Mouse (Mus musculus) heart, embryonic 16.5 days (tissue): ENCODE measurements around the gene Atg9a. TPM values are rescaled to one million over a fixed set of nuclear protein-coding genes. Genes with fewer than 3 reads are reported as not detected.
A peak's percentile ranks its signal among the peaks of the same experiment; 100 is the strongest.

ENCODE experiments used
- ATAC-seq: fragments of 200-750 bp; cut with Nextera tagmentation; replicated peaks from 2 replicates; pipeline ENCODE4 v1.8.0; 2017; ENCODE audit warnings: moderate number of reproducible peaks; ENCODE audit not compliant: insufficient read depth, low FRiP score; ENCODE audit errors: extremely low read depth
- H3K27ac ChIP-seq: fragments of 300-500 bp; sonication (generic); 2 replicates; pipeline ENCODE4 v1.5.1; 2014; ENCODE audit warnings: mild to moderate bottlenecking, low read length, control low read depth, moderate library complexity
- H3K27me3 ChIP-seq: fragments of 300-500 bp; sonication (generic); 2 replicates; pipeline ENCODE4 v1.6.1; 2014; ENCODE audit warnings: low read length, mixed read lengths; ENCODE audit not compliant: control insufficient read depth, insufficient read depth
- H3K36me3 ChIP-seq: fragments of 300-500 bp; sonication (generic); 2 replicates; pipeline ENCODE4 v1.6.1; 2014; ENCODE audit not compliant: control insufficient read depth, insufficient read depth
- H3K4me1 ChIP-seq: fragments of 300-500 bp; sonication (generic); 2 replicates; pipeline ENCODE4 v1.6.1; 2014; ENCODE audit warnings: low read length, mixed read lengths; ENCODE audit not compliant: control insufficient read depth, insufficient read depth
- H3K4me2 ChIP-seq: fragments of 300-500 bp; sonication (generic); 2 replicates; pipeline ENCODE4 v1.6.1; 2014; ENCODE audit warnings: low read depth, mild to moderate bottlenecking, control low read depth, low read length
- H3K4me3 ChIP-seq: fragments of 300-500 bp; sonication (generic); 2 replicates; pipeline ENCODE4 v1.5.1; 2014; ENCODE audit warnings: mild to moderate bottlenecking, control low read depth, low read length
- H3K9ac ChIP-seq: fragments of 300-500 bp; sonication (generic); 2 replicates; pipeline ENCODE4 v1.6.1; 2014; ENCODE audit warnings: low read length, control low read depth
- H3K9me3 ChIP-seq: fragments of 300-500 bp; sonication (generic); replicated peaks from 2 replicates; pipeline ENCODE4 v1.6.1; 2016; ENCODE audit warnings: low read length; ENCODE audit not compliant: control insufficient read depth
- WGBS: fragments of 180-500 bp; shearing (Covaris S2); extraction: QIAGEN DNeasy Blood & Tissue Kit; methylation state at CpG from one replicate; pipeline ENCODE4 v1.1.7; 2014; 5-methylcytosine and 5-hydroxymethylcytosine counted together
- polyA plus RNA-seq: library from polyadenylated mRNA; unstranded; fragments of >200 nt; fragmentation: Nextera tagmentation; extraction: Ambion mirVana; gene quantifications from 2 replicates; pipeline ENCODE4 v1.2.1, GENCODE M21; 2015

Atg9a gene
- polyA plus RNA-seq, 1 experiment from 2014 or later: 31.7 TPM

DNA sequence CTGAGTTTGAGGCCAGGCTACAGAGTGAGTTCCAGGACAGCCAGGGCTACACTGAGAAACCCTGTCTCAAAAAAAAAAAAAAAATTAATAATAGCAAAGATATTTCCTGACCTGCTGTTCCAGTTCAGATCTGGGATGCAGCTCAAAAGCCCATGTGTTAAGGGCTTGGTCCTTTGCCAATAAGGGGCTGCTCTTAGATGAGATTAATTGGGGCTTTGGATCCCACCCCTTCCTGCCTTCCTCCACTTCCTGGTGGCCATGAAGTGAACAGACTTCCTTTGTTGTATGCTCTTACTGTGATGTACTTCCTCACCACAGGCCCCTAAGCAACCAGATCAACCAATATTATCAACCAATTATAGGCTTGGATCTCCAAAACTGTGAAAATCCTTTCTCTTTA lies 4.9 kb downstream of the Atg9a start:
- Histone ChIP-seq H3K27ac (no peak overlapping the region), H3K4me3 (no peak overlapping the region), H3K9ac (no peak overlapping the region), H3K9me3 (no peaks in the 10 kb centered on the region), H3K4me1 (peaks cover 7% of the 10 kb centered on the region), H3K36me3 (peaks cover 48% of the 10 kb centered on the region), H3K27me3 (no peaks in the 10 kb centered on the region), H3K4me2 (no peak overlapping the region)
- no peak for ATAC-seq

- Histone ChIP-seq H3K36me3 (peaks cover 54% of the 10 kb centered on the region), H3K27ac (no peak overlapping the region)
- 90% methylated on average over 11 of the region's 11 CpGs for WGBS
Observed at GRCm38 (mm10) chr1:75185495-75185894, 6.5 kb downstream of the Atg9a start.

GRCm38 (mm10) chr1:75182160-75182559 lies 9.8 kb downstream of the Atg9a start:
- Histone ChIP-seq H3K27me3 (no peaks in the 10 kb centered on the region), H3K9me3 (no peaks in the 10 kb centered on the region), H3K9ac (no peak overlapping the region), H3K4me1 (peaks cover 8% of the 10 kb centered on the region), H3K4me3 (no peak overlapping the region), H3K27ac (no peak overlapping the region), H3K36me3 (peaks cover 51% of the 10 kb centered on the region), H3K4me2 (no peak overlapping the region)
- no peak for ATAC-seq
- WGBS: 72% methylated on average over 4 of the region's 4 CpGs

More at GRCm38 (mm10) chr1:75185495-75185894, 6.5 kb downstream of the Atg9a start:
- Histone ChIP-seq H3K27me3 (no peaks in the 10 kb centered on the region), H3K4me2 (no peak overlapping the region), H3K9me3 (no peaks in the 10 kb centered on the region), H3K4me3 (no peak overlapping the region), H3K4me1 (no peaks in the 10 kb centered on the region), H3K9ac (no peak overlapping the region)
- no peak for ATAC-seq

DNA sequence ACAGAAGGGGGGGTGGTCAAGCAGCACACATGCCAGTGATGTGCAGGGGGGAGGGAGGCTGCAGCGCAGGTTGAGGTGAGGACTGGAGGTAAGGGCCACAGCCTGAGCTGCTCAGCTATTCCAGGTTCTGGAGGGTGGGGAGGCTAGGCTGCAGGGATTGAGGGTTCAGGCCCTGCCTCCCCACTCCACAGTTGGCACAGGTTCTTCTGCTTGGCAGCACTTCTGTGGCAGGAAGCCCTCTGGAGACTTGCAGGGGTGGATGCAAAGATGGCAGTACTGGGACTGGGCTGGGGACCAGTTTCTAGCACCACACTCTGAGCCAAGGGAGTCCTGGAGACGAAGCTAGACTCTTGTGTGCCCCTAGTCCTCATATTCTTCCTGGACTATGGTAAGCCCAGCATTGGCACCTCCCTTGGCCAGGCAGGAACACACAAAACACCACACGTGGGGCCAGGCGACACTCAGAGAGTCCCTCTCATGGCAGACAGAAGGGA lies 10.6 kb downstream of the Atg9a start:
- H3K4me3 ChIP-seq: no peak overlapping the region
- no peak overlapping the region for H3K27ac ChIP-seq
- no peaks in the 10 kb centered on the region for H3K9me3 ChIP-seq
- H3K9ac ChIP-seq: no peak overlapping the region
- H3K27me3 ChIP-seq: no peaks in the 10 kb centered on the region
- ATAC-seq: no peak
- peaks cover 47% of the 10 kb centered on the region for H3K36me3 ChIP-seq
- 78% methylated on average over 4 of the region's 4 CpGs for WGBS
- H3K4me2 ChIP-seq: no peak overlapping the region
- H3K4me1 ChIP-seq: peaks cover 8% of the 10 kb centered on the region

GRCm38 (mm10) chr1:75180741-75181140 lies 11.3 kb downstream of the Atg9a start:
- Histone ChIP-seq H3K9me3 (no peaks in the 10 kb centered on the region), H3K4me1 (peaks cover 8% of the 10 kb centered on the region), H3K27me3 (no peaks in the 10 kb centered on the region), H3K36me3 (peaks cover 40% of the 10 kb centered on the region), H3K9ac (no peak overlapping the region), H3K4me3 (peak overlapping the region; percentile 72), H3K27ac (0 out of 2 replicates have a peak overlapping the region, but pooled peaks have one; percentile 5), H3K4me2 (peak overlapping the region; percentile 98)
- no peak for ATAC-seq
- WGBS: 30% methylated on average over 6 of the region's 7 CpGs

DNA sequence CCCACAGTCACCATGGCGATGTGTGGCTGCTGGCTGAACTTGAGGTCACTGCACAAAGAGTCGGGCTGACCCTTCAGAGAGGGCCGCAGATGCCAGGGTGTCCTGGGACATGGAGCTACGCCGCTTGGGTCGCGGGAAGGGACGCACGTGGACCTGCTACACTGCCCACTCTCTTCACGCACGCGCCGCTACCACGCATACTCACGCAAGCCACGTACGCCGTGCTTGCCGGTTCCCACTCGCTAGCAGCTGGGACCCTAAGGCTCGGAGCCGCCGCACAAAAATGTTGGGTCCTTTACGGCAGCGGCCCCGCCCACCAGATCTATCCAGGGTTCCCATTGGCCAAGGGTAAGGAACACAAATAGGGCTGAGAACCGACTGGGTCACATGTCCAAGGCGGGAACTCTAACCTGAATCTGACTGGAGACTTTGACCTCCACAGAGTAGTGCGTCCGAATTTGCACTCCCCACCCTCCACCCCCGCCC lies 11.8 kb downstream of the Atg9a start, which contains the start of gene Abcb6:
TSS of gene Abcb6 (minus strand) at position 288 of the 486 bp plus-strand sequence.
- WGBS: under 1% methylated on average over 31 of the region's 31 CpGs
- Histone ChIP-seq H3K9me3 (no peaks in the 10 kb centered on the region), H3K9ac (peak within 1 kb of the TSS; percentile 76), H3K4me2 (peak within 1 kb of the TSS; percentile 98), H3K4me3 (peak within 1 kb of the TSS; percentile 72), H3K27ac (0 out of 2 replicates have a peak within 1 kb of the TSS, but pooled peaks have one; percentile 5), H3K4me1 (peaks cover 8% of the 10 kb centered on the region), H3K36me3 (peaks cover 34% of the 10 kb centered on the region), H3K27me3 (no peaks in the 10 kb centered on the region)
- ATAC-seq: peak; percentile 90

DNA sequence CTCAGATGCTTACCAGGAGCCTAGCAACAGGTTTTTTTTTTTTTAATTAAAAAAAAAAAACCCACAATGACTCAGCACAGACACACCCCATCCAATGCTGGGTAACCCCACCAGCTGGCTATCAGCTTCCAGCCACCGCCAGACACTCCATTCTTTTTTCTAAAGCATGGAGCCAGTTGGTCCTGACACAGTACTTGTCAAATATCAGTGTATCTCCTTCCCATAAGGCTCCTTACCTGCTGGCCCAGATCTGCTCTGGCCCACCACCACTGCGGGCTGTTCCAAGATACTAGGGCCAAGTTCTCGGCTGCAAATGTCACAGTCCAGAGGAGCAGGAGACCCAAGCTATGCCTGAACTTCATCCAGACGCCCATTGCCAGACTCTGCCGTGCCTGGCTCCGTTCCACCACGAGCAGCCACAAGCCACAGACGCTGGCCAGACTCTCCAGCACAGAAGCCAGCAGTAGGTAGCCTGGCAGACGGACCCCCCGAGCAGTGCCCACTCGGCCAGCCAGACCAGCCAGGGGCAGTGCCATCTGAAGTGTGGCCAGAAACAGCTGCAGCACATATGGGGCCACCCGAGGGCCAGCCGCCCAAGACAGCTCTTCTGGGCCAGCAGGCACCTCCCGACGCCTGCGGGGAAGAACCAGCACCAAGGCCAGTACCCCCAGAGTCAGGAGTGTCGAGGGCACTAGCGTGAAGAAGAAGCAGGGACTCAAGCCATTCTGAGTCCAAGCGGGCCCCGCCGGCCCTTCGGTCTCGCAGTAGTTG lies 12.5 kb downstream of the Atg9a start:
- WGBS: 6% methylated on average over 23 of the region's 23 CpGs
- peak overlapping the region; percentile 72 for H3K4me3 ChIP-seq
- H3K27ac ChIP-seq: no peak overlapping the region
- no peaks in the 10 kb centered on the region for H3K9me3 ChIP-seq
- no peaks in the 10 kb centered on the region for H3K27me3 ChIP-seq
- H3K4me2 ChIP-seq: peak overlapping the region; percentile 98
- peaks cover 8% of the 10 kb centered on the region for H3K4me1 ChIP-seq
- H3K36me3 ChIP-seq: peaks cover 31% of the 10 kb centered on the region
- peak; percentile 37 for ATAC-seq
- peak overlapping the region; percentile 76 for H3K9ac ChIP-seq

GRCm38 (mm10) chr1:75168472-75169464 lies 23.2 kb downstream of the Atg9a start, which contains the start of gene Zfand2b:
TSS of gene Zfand2b (plus strand) at chr1:75168646.
- peak within 1 kb of the TSS; percentile 76 for H3K4me3 ChIP-seq
- peak; percentile 98 for ATAC-seq
- peak within 1 kb of the TSS; percentile 76 for H3K4me2 ChIP-seq
- H3K4me1 ChIP-seq: peaks cover 8% of the 10 kb centered on the region; the same call in 1 of the 2 replicates
- peak within 1 kb of the TSS; percentile 85 for H3K27ac ChIP-seq
- peak within 1 kb of the TSS; percentile 84 for H3K9ac ChIP-seq
- 2% methylated on average over 53 of the region's 59 CpGs for WGBS
- H3K9me3 ChIP-seq: no peaks in the 10 kb centered on the region
- H3K36me3 ChIP-seq: peaks cover 19% of the 10 kb centered on the region
- no peaks in the 10 kb centered on the region for H3K27me3 ChIP-seq
